ENCODE assay signal across 14 mouse cellular contexts in genomic region chr7:73564131-73564530, GRCm38 (mm10).
"Had no signal": no experiment of that assay in that cellular context is flagged by ENCODE, and none has a peak within 500 bp of the region (broad histone marks: within the 10 kb centered on the region; RNA-seq: fewer than 3 reads in every experiment).

No protein-coding gene starts in this region.

- H3K9me3 ChIP-seq: intestine, embryonic 15.5 days; limb, embryonic 15.5 days; midbrain, embryonic 10.5 days; neural tube, embryonic 15.5 days had no signal

- H3K9ac ChIP-seq: intestine, embryonic 15.5 days; limb, embryonic 15.5 days; liver, embryonic 14.5 days; neural tube, embryonic 15.5 days had no signal

- H3K27ac ChIP-seq: intestine, embryonic 15.5 days; layer of hippocampus, adult 2 months; limb, embryonic 15.5 days; liver, embryonic 14.5 days; midbrain, embryonic 10.5 days; neural tube, embryonic 15.5 days had no signal

- H3K4me2 ChIP-seq: intestine, embryonic 15.5 days; limb, embryonic 15.5 days; neural tube, embryonic 15.5 days had no signal

- H3K4me3 ChIP-seq: intestine, embryonic 15.5 days; layer of hippocampus, adult 2 months; limb, embryonic 15.5 days; midbrain, embryonic 10.5 days; myocyte; neural tube, embryonic 15.5 days had no signal

- H3K27me3 ChIP-seq: intestine, embryonic 15.5 days; limb, embryonic 15.5 days; neural tube, embryonic 15.5 days had no signal

- DNase-seq: lung, adult 18-20 months; lung, postnatal 4 days; midbrain, embryonic 14.5 days; right cerebral cortex, adult 18-20 months; right cerebral cortex, postnatal 25 days; thymus, postnatal 36 days had no signal

- H3K36me3 ChIP-seq: intestine, embryonic 15.5 days; limb, embryonic 15.5 days; midbrain, embryonic 10.5 days; neural tube, embryonic 15.5 days had no signal

- ATAC-seq: intestine, embryonic 15.5 days; lung, postnatal 0 days had no signal
